Mouse (Mus musculus) C2C12 (cell line): ENCODE measurements at regions not wholly inside any gene's neighbourhood (a gene's known extent, or its start where the extent isn't known, plus 50 kb on each side); places are given as distances from the start of the nearest gene placed in this dataset.

ENCODE experiments used
- CEBPB ChIP-seq: IDR thresholded peaks from one replicate; pipeline ENCODE4 v1.6.1; 2011; ENCODE audit warnings: low read depth, mild to moderate bottlenecking, control low read depth, moderate library complexity
- CTCF ChIP-seq: IDR thresholded peaks from one replicate; pipeline ENCODE4 v1.5.1; 2011; ENCODE audit not compliant: control insufficient read depth, insufficient read depth, insufficient read length
- FOSL1 ChIP-seq: IDR thresholded peaks from one replicate; pipeline ENCODE4 v1.8.0; 2011; ENCODE audit warnings: mild to moderate bottlenecking, low read length; ENCODE audit not compliant: poor library complexity, insufficient read depth, severe bottlenecking
- MAX ChIP-seq: IDR thresholded peaks from one replicate; pipeline ENCODE4 v1.6.1; 2011; ENCODE audit warnings: mild to moderate bottlenecking, control low read depth
- MYOD1 ChIP-seq: IDR thresholded peaks from one replicate; pipeline ENCODE4 v1.6.1; 2011; ENCODE audit warnings: low read depth; ENCODE audit not compliant: control insufficient read depth, insufficient read length
- USF1 ChIP-seq: IDR thresholded peaks from one replicate; pipeline ENCODE4 v1.6.1; 2011; ENCODE audit warnings: low read depth, mild to moderate bottlenecking, control low read depth, moderate library complexity

DNA sequence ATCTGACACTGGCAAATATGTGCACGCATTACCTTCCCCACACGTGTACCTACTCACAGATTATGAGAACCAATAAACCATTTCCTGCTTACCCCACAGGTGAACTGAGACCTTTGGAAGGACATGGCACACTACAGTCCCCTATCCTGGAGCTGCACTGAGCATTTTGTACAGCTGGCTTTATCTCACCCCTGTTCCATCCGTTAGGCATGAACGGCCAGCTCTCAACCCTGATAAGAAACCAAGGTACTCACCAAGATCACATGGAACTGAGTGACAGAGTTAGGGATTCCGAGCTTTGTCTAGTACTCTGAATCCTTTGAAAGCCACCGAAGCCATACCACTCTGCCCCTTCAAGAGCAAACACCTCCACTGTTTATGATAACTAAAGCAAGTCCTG is 179.1 kb downstream of the Shq1 start:
- no peak for TF ChIP-seq CTCF
- no peak for TF ChIP-seq CEBPB
- no peak for TF ChIP-seq MAX
- no peak for TF ChIP-seq USF1
- TF ChIP-seq MYOD1: no peak
- TF ChIP-seq FOSL1: no peak
